Mouse (Mus musculus) ovary, adult 18-20 months (tissue): ENCODE measurements around the gene Gcn1l1.
A peak's percentile ranks its signal among the peaks of the same experiment; 100 is the strongest.
"Not testable (repeated sequence)": the region's sequence is repeated elsewhere in the genome, so short reads cannot be mapped to it uniquely, and the experiment has no call there.

ENCODE experiments used
- DNase-seq: peaks from one replicate; pipeline ENCODE4 v3.0.0; 2022; ENCODE audit warnings: low spot score, mixed read lengths

Gcn1l1 gene

GRCm38 (mm10) chr5:115564737-115565393, at the start of gene Gcn1l1:
TSS of gene Gcn1l1 (plus strand) at chr5:115565254.
- peak; percentile 69 for DNase-seq

GRCm38 (mm10) chr5:115516081-115516907, 48.8 kb upstream of the Gcn1l1 start:
- no peak for DNase-seq

GRCm38 (mm10) chr5:115516908-115517307, 48.1 kb upstream of the Gcn1l1 start:
- no peak for DNase-seq

- DNase-seq = no peak
Measured at GRCm38 (mm10) chr5:115517501-115517900, 47.6 kb upstream of the Gcn1l1 start.

GRCm38 (mm10) chr5:115518214-115518613, 46.8 kb upstream of the Gcn1l1 start:
- DNase-seq = not testable (repeated sequence)

- DNase-seq = no peak
Measured at GRCm38 (mm10) chr5:115520325-115520869, 44.7 kb upstream of the Gcn1l1 start.

- no peak for DNase-seq
Measured at GRCm38 (mm10) chr5:115521553-115522461, 43.2 kb upstream of the Gcn1l1 start.

GRCm38 (mm10) chr5:115522531-115522930, 42.5 kb upstream of the Gcn1l1 start:
- no peak for DNase-seq

- no peak for DNase-seq
Measured at GRCm38 (mm10) chr5:115522981-115523499, 42.0 kb upstream of the Gcn1l1 start.

GRCm38 (mm10) chr5:115523971-115524370, 41.1 kb upstream of the Gcn1l1 start:
- no peak for DNase-seq

- DNase-seq = no peak
Measured at GRCm38 (mm10) chr5:115524471-115524870, 40.6 kb upstream of the Gcn1l1 start.

GRCm38 (mm10) chr5:115525416-115525815, 39.6 kb upstream of the Gcn1l1 start:
- DNase-seq = no peak

GRCm38 (mm10) chr5:115525943-115526342, 39.1 kb upstream of the Gcn1l1 start:
- no peak for DNase-seq

- no peak for DNase-seq
Measured at GRCm38 (mm10) chr5:115526456-115527202, 38.4 kb upstream of the Gcn1l1 start.

GRCm38 (mm10) chr5:115528128-115528527, 36.9 kb upstream of the Gcn1l1 start:
- DNase-seq = no peak

- DNase-seq = no peak
Measured at GRCm38 (mm10) chr5:115529364-115529741, 35.7 kb upstream of the Gcn1l1 start.

GRCm38 (mm10) chr5:115529742-115530446, 35.2 kb upstream of the Gcn1l1 start:
- no peak for DNase-seq

- no peak for DNase-seq
Measured at GRCm38 (mm10) chr5:115530447-115530809, 34.6 kb upstream of the Gcn1l1 start.

GRCm38 (mm10) chr5:115531671-115532270, 33.3 kb upstream of the Gcn1l1 start:
- peak; percentile 81 for DNase-seq

- DNase-seq = no peak
Measured at GRCm38 (mm10) chr5:115534290-115534731, 30.7 kb upstream of the Gcn1l1 start.
